Mouse (Mus musculus) embryonic facial prominence, embryonic 12.5 days (tissue): ENCODE results near the gene Slc6a2. TPM values are rescaled to one million over a fixed set of nuclear protein-coding genes. Genes with fewer than 3 reads are reported as not detected.

Experiments used
- ATAC-seq: fragments of 200-750 bp; cut with Nextera tagmentation; 2 replicates; pipeline ENCODE4 v1.8.0; 2017; ENCODE audit not compliant: insufficient number of reproducible peaks, insufficient read depth, low FRiP score, low TSS enrichment
- H3K27ac ChIP-seq: fragments of 300-500 bp; sonication (generic); 2 replicates; pipeline ENCODE4 v1.5.1; 2016; ENCODE audit warnings: mild to moderate bottlenecking
- H3K27me3 ChIP-seq: fragments of 300-500 bp; sonication (generic); 2 replicates; pipeline ENCODE4 v1.6.1; 2016; ENCODE audit warnings: mild to moderate bottlenecking, moderate library complexity
- H3K36me3 ChIP-seq: fragments of 300-500 bp; sonication (generic); 2 replicates; pipeline ENCODE4 v1.6.1; 2016; ENCODE audit warnings: mild to moderate bottlenecking
- H3K4me1 ChIP-seq: fragments of 300-500 bp; sonication (generic); 2 replicates; pipeline ENCODE4 v1.6.1; 2016
- H3K4me2 ChIP-seq: fragments of 300-500 bp; sonication (generic); replicated peaks from 2 replicates; pipeline ENCODE4 v1.6.1; 2016; ENCODE audit warnings: mild to moderate bottlenecking, moderate library complexity
- H3K4me3 ChIP-seq: fragments of 300-500 bp; sonication (generic); 2 replicates; pipeline ENCODE4 v1.5.1; 2016; ENCODE audit warnings: mild to moderate bottlenecking
- H3K9ac ChIP-seq: fragments of 300-500 bp; sonication (generic); 2 replicates; pipeline ENCODE4 v1.6.1; 2016; ENCODE audit warnings: mild to moderate bottlenecking, moderate library complexity
- H3K9me3 ChIP-seq: fragments of 300-500 bp; sonication (generic); 2 replicates; pipeline ENCODE4 v1.6.1; 2016; ENCODE audit warnings: mild to moderate bottlenecking, moderate library complexity
- WGBS: fragments of 180-500 bp; shearing (Covaris S2); methylation state at CpG from one replicate; pipeline ENCODE4 v1.1.7; 2016; 5-methylcytosine and 5-hydroxymethylcytosine counted together
- polyA plus RNA-seq: library from polyadenylated mRNA; unstranded; fragments of >200 nt; fragmentation: Nextera tagmentation; extraction: Ambion mirVana; gene quantifications from 2 replicates; pipeline ENCODE4 v1.2.1, GENCODE M21; 2016

Slc6a2 gene
- 0.28 and 0.32 TPM in 2 replicates for polyA plus RNA-seq

GRCm38 (mm10) chr8:92959779-92960178 is at the start of gene Slc6a2:
TSS of gene Slc6a2 (plus strand) at chr8:92960079.
- H3K27ac ChIP-seq: no peak within 1 kb of the TSS
- H3K9ac ChIP-seq: peak within 1 kb of the TSS; percentile 39; the same call in 1 of the 2 replicates
- ATAC-seq: no peak
- WGBS: 56% methylated on average over 10 of the region's 10 CpGs
- H3K4me2 ChIP-seq: peak within 1 kb of the TSS; percentile 94
- H3K4me1 ChIP-seq: peaks cover 11% of the 10 kb centered on the region
- peaks cover 51% of the 10 kb centered on the region for H3K27me3 ChIP-seq
- no peaks in the 10 kb centered on the region for H3K9me3 ChIP-seq
- H3K4me3 ChIP-seq: peak within 1 kb of the TSS; percentile 45
- H3K36me3 ChIP-seq: no peaks in the 10 kb centered on the region

- Histone ChIP-seq H3K36me3 (no peaks in the 10 kb centered on the region), H3K9me3 (no peaks in the 10 kb centered on the region), H3K9ac (no peak overlapping the region), H3K27ac (no peak overlapping the region), H3K4me1 (no peaks in the 10 kb centered on the region), H3K4me2 (no peak overlapping the region), H3K4me3 (no peak overlapping the region), H3K27me3 (no peaks in the 10 kb centered on the region)
- 74% methylated on average over 3 of the region's 3 CpGs for WGBS
- ATAC-seq: no peak
Observed at GRCm38 (mm10) chr8:92911477-92911876, 48.4 kb upstream of the Slc6a2 start.

GRCm38 (mm10) chr8:92913396-92913795 is 46.5 kb upstream of the Slc6a2 start:
- no peaks in the 10 kb centered on the region for H3K4me1 ChIP-seq
- H3K4me2 ChIP-seq: no peak overlapping the region
- 61% methylated on average over 7 of the region's 7 CpGs for WGBS
- H3K4me3 ChIP-seq: no peak overlapping the region
- H3K27ac ChIP-seq: no peak overlapping the region
- H3K9me3 ChIP-seq: no peaks in the 10 kb centered on the region
- ATAC-seq: no peak
- H3K36me3 ChIP-seq: no peaks in the 10 kb centered on the region
- no peaks in the 10 kb centered on the region for H3K27me3 ChIP-seq
- H3K9ac ChIP-seq: no peak overlapping the region

DNA sequence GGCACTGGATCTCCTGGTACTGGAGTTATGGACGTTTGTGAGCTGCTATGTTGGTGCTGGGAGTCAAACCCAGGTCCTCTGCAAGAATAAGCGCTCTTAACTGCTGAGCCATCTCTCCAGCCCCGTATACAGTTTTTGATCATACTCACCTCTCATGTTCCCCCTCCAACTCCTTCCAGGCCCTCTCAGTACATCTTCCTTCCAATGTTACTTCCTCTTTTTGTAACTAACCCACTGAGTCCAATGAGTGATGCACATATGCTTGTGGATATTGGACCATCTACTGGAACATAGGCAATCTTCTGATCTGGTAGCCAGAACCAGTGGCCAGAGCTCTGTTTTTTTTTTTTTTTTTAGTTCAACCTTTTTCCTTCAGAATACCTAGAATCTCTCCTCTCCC is 43.8 kb upstream of the Slc6a2 start:
- no peaks in the 10 kb centered on the region for H3K9me3 ChIP-seq
- no peak overlapping the region for H3K9ac ChIP-seq
- ATAC-seq: no peak
- H3K36me3 ChIP-seq: no peaks in the 10 kb centered on the region
- no peaks in the 10 kb centered on the region for H3K27me3 ChIP-seq
- H3K4me2 ChIP-seq: no peak overlapping the region
- H3K4me3 ChIP-seq: no peak overlapping the region
- no peak overlapping the region for H3K27ac ChIP-seq
- 85% methylated on average over 3 of the region's 3 CpGs for WGBS
- no peaks in the 10 kb centered on the region for H3K4me1 ChIP-seq

- H3K4me2 ChIP-seq: no peak overlapping the region
- H3K27ac ChIP-seq: no peak overlapping the region
- no peaks in the 10 kb centered on the region for H3K36me3 ChIP-seq
- 84% methylated on average over 3 of the region's 3 CpGs for WGBS
- H3K9ac ChIP-seq: no peak overlapping the region
- 0 out of 2 replicates have a peak, but pooled peaks cover 5% of the 10 kb centered on the region for H3K4me1 ChIP-seq
- H3K27me3 ChIP-seq: no peaks in the 10 kb centered on the region
- H3K4me3 ChIP-seq: no peak overlapping the region
- no peaks in the 10 kb centered on the region for H3K9me3 ChIP-seq
- ATAC-seq: no peak
Observed at GRCm38 (mm10) chr8:92921768-92922167, 38.1 kb upstream of the Slc6a2 start.

GRCm38 (mm10) chr8:92928986-92929385 is 30.9 kb upstream of the Slc6a2 start:
- 69% methylated on average over 4 of the region's 4 CpGs for WGBS
- ATAC-seq: no peak

DNA sequence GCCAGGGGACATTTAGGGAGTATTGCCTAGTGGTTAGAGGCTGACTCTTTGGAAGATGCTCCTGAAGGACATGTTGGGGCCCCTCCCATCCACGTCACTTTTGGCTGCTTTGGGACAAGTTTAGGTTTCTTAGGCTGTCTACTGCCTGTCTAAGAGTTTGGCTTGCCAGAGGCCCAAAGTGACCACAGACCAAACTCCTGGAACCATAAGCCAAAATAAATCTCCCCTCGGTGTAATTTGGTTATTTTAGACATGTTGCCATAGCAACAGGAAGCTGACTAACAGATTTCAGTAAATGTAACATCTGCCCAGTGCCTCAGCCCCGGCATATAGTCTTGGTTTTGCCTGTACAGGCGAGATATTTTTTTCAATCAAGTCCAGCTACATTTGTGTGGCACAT is 21.8 kb upstream of the Slc6a2 start:
- no peak overlapping the region for H3K4me3 ChIP-seq
- H3K27ac ChIP-seq: no peak overlapping the region
- H3K27me3 ChIP-seq: no peaks in the 10 kb centered on the region
- H3K9ac ChIP-seq: no peak overlapping the region
- H3K36me3 ChIP-seq: no peaks in the 10 kb centered on the region
- ATAC-seq: no peak
- no peaks in the 10 kb centered on the region for H3K4me1 ChIP-seq
- H3K9me3 ChIP-seq: no peaks in the 10 kb centered on the region
- no peak overlapping the region for H3K4me2 ChIP-seq
- 79% methylated on average over 4 of the region's 4 CpGs for WGBS

More at GRCm38 (mm10) chr8:92928986-92929385, 30.9 kb upstream of the Slc6a2 start:
- no peaks in the 10 kb centered on the region for H3K27me3 ChIP-seq
- H3K9ac ChIP-seq: no peak overlapping the region
- H3K4me3 ChIP-seq: no peak overlapping the region
- H3K9me3 ChIP-seq: 0 out of 2 replicates have a peak, but pooled peaks cover 4% of the 10 kb centered on the region
- H3K4me1 ChIP-seq: no peaks in the 10 kb centered on the region
- H3K27ac ChIP-seq: no peak overlapping the region
- no peak overlapping the region for H3K4me2 ChIP-seq
- no peaks in the 10 kb centered on the region for H3K36me3 ChIP-seq

DNA sequence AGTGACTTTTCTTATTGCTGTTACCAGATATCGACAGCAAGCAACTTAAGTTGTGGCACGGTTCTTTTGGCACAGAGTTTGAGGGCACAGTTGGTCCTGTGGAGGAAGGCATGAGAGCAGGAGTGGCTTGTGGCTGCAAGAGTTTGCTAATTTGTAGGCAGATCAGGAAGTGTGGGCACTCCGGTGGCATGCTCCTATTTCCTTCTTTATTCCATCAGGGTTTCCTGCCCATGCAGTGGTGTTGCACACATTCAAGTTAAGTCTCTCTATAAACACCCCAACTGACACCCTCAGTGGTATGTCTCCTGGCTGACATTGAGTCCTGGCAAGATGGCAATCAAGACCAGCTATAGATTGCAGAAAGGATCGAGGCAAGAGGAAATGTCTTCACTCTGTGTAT is 10.8 kb upstream of the Slc6a2 start:
- H3K27me3 ChIP-seq: no peaks in the 10 kb centered on the region
- WGBS: 89% methylated on average over 4 of the region's 4 CpGs
- H3K9me3 ChIP-seq: no peaks in the 10 kb centered on the region
- no peaks in the 10 kb centered on the region for H3K4me1 ChIP-seq
- no peak overlapping the region for H3K9ac ChIP-seq
- no peaks in the 10 kb centered on the region for H3K36me3 ChIP-seq
- no peak overlapping the region for H3K4me2 ChIP-seq
- no peak overlapping the region for H3K4me3 ChIP-seq
- H3K27ac ChIP-seq: no peak overlapping the region
- no peak for ATAC-seq

GRCm38 (mm10) chr8:92950639-92951371 is 9.1 kb upstream of the Slc6a2 start:
- Histone ChIP-seq H3K9ac (no peak overlapping the region), H3K9me3 (no peaks in the 10 kb centered on the region), H3K4me2 (no peak overlapping the region), H3K4me1 (no peaks in the 10 kb centered on the region), H3K27me3 (no peaks in the 10 kb centered on the region), H3K4me3 (no peak overlapping the region), H3K27ac (no peak overlapping the region), H3K36me3 (no peaks in the 10 kb centered on the region)
- WGBS: 74% methylated on average over 12 of the region's 12 CpGs
- no peak for ATAC-seq

- no peaks in the 10 kb centered on the region for H3K4me1 ChIP-seq
- no peak overlapping the region for H3K9ac ChIP-seq
- WGBS: 83% methylated on average over 5 of the region's 5 CpGs
- H3K4me2 ChIP-seq: no peak overlapping the region
- no peak for ATAC-seq
- no peak overlapping the region for H3K4me3 ChIP-seq
- H3K27ac ChIP-seq: no peak overlapping the region
- H3K27me3 ChIP-seq: 0 out of 2 replicates have a peak, but pooled peaks cover 4% of the 10 kb centered on the region
- no peaks in the 10 kb centered on the region for H3K36me3 ChIP-seq
- H3K9me3 ChIP-seq: no peaks in the 10 kb centered on the region
Observed at GRCm38 (mm10) chr8:92954044-92954443, 5.8 kb upstream of the Slc6a2 start.

- H3K27me3 ChIP-seq: peaks cover 51% of the 10 kb centered on the region
Observed at GRCm38 (mm10) chr8:92960451-92960911, 602 bp downstream of the Slc6a2 start.

DNA sequence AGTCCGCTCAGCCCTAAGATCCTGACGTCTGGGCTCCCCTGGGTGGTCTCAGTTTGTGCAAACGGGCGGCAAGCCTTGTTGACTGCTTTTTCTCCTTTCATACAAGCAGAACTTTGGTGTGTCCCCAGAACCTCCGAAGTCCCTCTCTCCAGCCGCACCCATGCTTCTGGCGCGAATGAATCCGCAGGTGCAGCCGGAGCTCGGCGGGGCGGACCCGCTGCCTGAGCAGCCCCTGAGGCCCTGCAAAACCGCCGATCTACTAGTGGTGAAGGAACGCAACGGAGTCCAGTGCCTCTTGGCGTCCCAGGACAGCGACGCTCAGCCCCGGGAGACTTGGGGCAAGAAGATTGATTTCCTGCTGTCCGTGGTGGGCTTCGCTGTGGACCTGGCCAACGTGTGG is 1.2 kb downstream of the Slc6a2 start:
- Histone ChIP-seq H3K4me1 (peaks cover 11% of the 10 kb centered on the region), H3K36me3 (no peaks in the 10 kb centered on the region), H3K4me3 (peak overlapping the region; percentile 45), H3K27ac (no peak overlapping the region), H3K4me2 (peak overlapping the region; percentile 94), H3K9ac (no peak overlapping the region), H3K9me3 (no peaks in the 10 kb centered on the region), H3K27me3 (peaks cover 51% of the 10 kb centered on the region)
- WGBS: 2% methylated on average over 25 of the region's 25 CpGs
- ATAC-seq: no peak

More at GRCm38 (mm10) chr8:92960451-92960911, 602 bp downstream of the Slc6a2 start:
- Histone ChIP-seq H3K36me3 (no peaks in the 10 kb centered on the region), H3K9ac (peak overlapping the region; percentile 39; the same call in 1 of the 2 replicates), H3K4me1 (peaks cover 11% of the 10 kb centered on the region), H3K4me2 (peak overlapping the region; percentile 94), H3K4me3 (peak overlapping the region; percentile 45), H3K27ac (no peak overlapping the region), H3K9me3 (no peaks in the 10 kb centered on the region)
- ATAC-seq: 0 out of 2 replicates have a peak, but pooled peaks have one; percentile 47
- under 1% methylated on average over 42 of the region's 42 CpGs for WGBS
